Mouse (Mus musculus) gonadal fat pad, adult 2 months (tissue): ENCODE data around the gene Soga1. TPM values are rescaled to one million over a fixed set of nuclear protein-coding genes. Genes with fewer than 3 reads are reported as not detected.

Experiments used
- DNase-seq: peaks from one replicate; pipeline ENCODE4 v3.0.0-alpha.2; 2012; ENCODE audit warnings: low read depth
- polyA plus RNA-seq: library from polyadenylated mRNA; depleted of rRNA; stranded (reverse); fragments of >200 nt; gene quantifications from 2 replicates; pipeline ENCODE4 v1.2.3, GENCODE M21; 2012

The Soga1 gene
- polyA plus RNA-seq, 1 experiment, result 8.2 TPM

- no peak for DNase-seq
These were observed 687 bp upstream of the Soga1 start for GRCm38 (mm10) chr2:157079701-157080180.

GRCm38 (mm10) chr2:157078059-157078792, 828 bp downstream of the Soga1 start:
- no peak for DNase-seq

DNA sequence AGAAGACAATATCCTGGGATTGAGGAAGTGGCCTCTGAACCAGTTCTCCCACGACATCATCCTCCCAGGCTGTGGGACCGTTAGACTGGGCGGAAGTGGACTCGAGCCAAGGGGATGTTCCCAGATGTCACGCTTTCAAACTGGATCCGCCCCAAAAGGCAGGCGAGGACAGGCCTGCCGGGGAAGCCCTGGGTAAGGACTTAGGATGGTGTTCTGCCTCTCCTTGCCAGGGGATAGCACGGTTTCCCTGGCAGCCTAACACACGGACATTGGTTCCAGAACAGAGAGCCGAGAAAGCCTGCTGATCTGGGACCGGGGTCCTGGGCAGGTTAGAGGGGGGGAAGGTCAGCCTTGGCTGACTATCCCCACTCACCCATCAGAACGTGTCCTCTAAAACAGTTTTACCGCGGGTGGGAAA, 1.4 kb downstream of the Soga1 start:
- DNase-seq, result no peak

- DNase-seq, result no peak
These were observed 1.9 kb downstream of the Soga1 start for GRCm38 (mm10) chr2:157077160-157077559.

GRCm38 (mm10) chr2:157076585-157076984, 2.5 kb downstream of the Soga1 start:
- DNase-seq, result no peak

GRCm38 (mm10) chr2:157075685-157076084, 3.4 kb downstream of the Soga1 start:
- no peak for DNase-seq

- DNase-seq, result no peak
These were observed 3.8 kb downstream of the Soga1 start for GRCm38 (mm10) chr2:157075226-157075625.

DNA sequence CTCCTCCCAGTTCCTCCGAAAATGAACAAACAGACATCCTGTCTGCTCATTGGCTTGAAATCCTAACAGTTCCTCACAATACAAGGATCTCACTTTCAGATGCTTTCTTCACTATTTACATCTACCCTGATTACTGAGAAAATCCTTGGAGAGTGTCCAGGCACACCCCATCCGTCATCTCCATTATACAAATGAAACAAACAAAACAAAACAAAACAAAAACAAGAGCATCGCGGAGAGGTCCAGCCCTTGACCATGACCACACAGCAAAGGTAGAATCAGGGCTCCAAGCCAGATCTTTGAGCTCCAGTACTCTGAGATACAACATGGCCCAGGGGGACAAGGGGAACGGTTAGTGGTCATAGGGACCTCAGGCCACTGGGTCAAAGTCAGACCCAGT, 4.3 kb downstream of the Soga1 start:
- DNase-seq, result no peak

GRCm38 (mm10) chr2:157074186-157074724, 4.8 kb downstream of the Soga1 start:
- DNase-seq, result no peak

DNA sequence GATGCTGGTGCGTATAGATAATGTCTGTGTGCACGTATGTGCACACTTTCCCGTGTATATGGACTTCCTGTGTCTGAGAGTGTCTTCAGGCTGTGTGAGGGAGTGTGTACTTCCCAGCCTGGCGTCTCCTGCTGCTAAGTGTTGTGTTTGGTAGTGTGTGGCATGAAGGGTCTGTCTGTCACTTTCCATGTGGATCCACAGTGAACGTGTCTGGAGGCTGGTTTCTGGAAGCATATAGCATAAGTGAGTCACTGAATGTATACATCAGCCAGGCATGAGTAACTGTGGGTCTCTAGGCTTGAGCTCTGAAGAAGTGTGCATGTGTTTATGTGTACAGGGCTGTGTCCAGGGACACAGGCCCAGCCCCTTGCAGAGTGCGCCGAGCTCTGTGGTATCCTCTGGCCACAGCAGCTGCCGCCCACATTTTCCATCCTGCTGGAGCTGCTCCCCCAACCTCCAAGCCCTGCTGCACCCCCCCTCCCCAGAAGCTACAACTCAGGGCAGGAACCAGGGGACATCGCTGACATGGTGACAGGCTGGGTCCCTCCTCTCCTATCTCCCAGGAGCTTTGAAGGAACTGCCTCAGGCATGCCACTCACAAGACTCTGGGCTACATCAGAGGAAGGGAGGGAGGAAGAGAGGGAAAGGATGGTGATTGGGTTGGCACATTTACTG, 5.5 kb downstream of the Soga1 start:
- no peak for DNase-seq

DNA sequence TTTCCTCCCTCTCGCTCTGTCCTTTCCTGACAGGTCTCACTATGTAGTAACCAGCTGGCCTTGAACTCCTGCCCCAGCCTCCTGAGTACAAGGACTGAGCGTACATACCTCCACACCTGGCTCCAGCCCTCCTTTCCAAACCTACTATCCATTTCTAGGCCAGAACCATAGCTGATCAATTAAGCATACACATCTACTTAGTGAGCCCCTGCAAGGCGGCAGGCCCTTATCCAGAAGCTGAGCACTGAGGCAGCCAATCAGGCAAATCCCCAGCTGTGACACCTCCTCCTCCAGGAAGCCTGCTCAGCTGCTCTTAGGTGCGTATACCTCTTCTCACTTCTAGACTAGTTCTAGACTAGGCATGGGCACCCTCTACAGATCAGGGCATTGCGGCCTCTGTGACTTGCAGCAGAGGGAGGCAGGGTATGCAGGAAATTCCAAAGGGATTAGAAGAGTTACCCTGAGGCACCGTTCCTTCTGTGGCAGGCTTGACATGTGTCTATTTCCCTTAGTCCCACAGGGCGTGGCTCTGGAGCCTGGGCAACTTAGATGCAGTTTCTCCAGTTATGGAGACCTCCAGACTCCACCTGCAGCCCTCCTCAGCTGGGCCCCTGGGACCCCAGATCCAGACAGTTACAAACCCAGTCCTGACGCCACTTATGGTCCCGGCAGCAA, 6.6 kb downstream of the Soga1 start:
- no peak for DNase-seq

DNA sequence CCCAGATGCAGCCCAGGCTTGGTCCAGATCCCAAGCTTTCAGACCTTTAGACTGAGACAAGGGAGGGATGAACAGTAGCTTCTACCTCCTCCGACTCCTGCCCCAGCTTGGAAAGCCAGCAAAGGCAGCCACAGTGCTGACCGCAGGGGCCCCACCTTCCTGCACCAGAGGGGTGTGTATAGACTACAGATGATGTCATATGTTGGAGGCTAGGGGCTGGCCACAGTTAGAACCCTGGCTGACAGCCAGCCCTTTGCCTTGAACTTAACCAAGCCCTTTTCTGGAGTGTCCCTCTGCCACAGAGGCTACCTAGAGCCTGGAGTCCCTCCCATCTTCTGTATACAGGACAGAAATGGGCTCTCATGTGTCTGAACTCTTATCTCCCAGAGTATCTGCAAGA, 7.5 kb downstream of the Soga1 start:
- no peak for DNase-seq

- no peak for DNase-seq
These were observed 8.7 kb downstream of the Soga1 start for GRCm38 (mm10) chr2:157070365-157070764.

DNA sequence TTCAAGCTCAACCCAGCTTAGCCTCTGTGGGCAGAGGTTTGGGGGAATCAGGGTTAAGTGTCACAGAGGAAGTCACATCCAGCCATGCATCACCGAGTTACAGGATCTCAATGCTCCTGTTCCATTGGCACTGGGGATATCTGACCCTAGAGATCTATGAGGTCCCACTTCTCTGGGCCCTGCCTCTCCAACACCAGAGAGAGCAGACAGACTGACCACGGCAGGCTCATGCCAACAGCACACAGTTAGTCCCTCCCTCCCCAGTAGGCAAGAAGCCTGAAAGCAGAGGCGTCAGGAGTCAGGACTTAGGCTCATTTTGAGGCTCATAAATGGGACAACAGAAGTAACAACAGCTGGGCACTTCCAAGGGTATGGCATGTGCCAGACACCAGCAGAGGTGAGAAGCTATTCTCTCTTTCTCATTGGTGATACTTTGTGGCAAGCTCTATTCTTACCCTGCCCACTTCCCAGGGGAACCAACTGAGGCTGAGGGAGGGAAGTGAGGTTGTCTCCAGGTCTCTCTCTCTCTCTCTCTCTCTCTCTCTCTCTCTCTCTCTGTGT, 9.2 kb downstream of the Soga1 start:
- no peak for DNase-seq

DNA sequence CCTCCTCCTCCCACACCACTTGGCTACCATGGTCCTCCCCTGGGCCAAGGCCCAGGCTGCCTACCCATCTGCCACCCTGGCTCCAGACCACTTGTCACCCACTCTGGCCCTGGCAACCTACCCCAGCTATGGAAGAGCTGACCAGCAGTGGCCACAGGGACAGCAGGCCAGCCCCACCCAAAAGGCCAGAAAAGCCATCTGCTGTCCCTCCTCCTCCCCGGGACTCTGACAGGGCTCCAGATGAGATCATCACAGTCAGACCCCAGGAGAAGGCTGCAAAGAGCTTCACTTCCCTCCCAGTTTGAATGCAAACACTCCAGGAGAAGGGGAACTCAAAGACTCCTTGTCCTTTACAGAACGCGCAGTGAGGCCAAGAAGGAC, 9.7 kb downstream of the Soga1 start:
- no peak for DNase-seq

- DNase-seq, result no peak
These were observed 10.2 kb downstream of the Soga1 start for GRCm38 (mm10) chr2:157068701-157069354.

GRCm38 (mm10) chr2:157066731-157067430, 12.2 kb downstream of the Soga1 start:
- no peak for DNase-seq

DNA sequence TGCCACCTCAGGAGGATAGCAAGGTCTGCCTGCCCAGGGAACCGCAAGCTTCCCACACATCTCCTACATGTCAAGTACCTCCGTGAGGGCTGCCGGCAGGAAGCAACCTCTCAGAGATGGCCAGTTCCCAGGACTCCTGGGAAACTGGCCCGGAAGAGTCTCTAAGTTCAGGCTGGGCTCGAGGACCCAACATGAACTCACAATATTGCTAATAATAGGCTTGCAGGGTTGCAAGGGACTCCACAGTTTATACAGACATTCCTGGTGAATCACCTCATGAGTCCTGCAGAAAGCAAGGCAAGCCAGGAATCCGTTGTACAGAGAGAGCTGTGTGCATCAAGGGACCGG, 13.2 kb downstream of the Soga1 start:
- DNase-seq, result no peak

GRCm38 (mm10) chr2:157064978-157065878, 13.8 kb downstream of the Soga1 start:
- no peak for DNase-seq

DNA sequence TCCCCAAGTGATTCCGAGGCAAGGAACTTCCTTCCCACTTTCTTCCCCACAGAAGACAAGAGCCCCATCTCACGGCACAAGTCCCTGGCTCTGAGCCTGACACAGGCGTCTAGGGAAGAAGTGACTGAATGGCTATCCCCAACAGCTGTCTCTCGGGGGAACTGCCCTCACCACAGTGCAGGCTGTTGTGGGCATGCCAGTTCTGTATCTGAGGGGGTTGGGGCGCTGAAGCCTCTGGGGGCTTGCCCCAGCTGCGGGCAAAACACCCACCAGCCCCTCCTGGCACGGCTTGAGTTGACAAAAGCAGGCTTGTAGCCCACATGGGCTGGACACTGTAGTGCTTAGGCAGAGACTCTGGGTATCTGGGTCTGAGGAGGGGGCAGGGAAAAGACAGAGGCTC, 14.9 kb downstream of the Soga1 start:
- DNase-seq, result no peak
